Mouse (Mus musculus) kidney, embryonic 15.5 days (tissue): ENCODE data around the gene Tmem127. TPM values are rescaled to one million over a fixed set of nuclear protein-coding genes. Genes with fewer than 3 reads are reported as not detected.
"Not testable (repeated sequence)": the region's sequence is repeated elsewhere in the genome, so short reads cannot be mapped to it uniquely, and the experiment has no call there.

ENCODE experiments used
- ATAC-seq: fragments of 200-750 bp; cut with Nextera tagmentation; replicated peaks from 2 replicates; pipeline ENCODE4 v1.8.0; 2017; ENCODE audit warnings: moderate TSS enrichment; ENCODE audit not compliant: low FRiP score
- H3K27ac ChIP-seq: fragments of 300-500 bp; sonication (generic); 2 replicates; pipeline ENCODE4 v1.5.1; 2015; ENCODE audit warnings: mild to moderate bottlenecking, inconsistent platforms
- H3K27me3 ChIP-seq: fragments of 300-500 bp; sonication (generic); 2 replicates; pipeline ENCODE4 v1.6.1; 2015; ENCODE audit warnings: inconsistent platforms
- H3K36me3 ChIP-seq: fragments of 300-500 bp; sonication (generic); 2 replicates; pipeline ENCODE4 v1.6.1; 2015; ENCODE audit warnings: inconsistent platforms
- H3K4me1 ChIP-seq: fragments of 300-500 bp; sonication (generic); 2 replicates; pipeline ENCODE4 v1.6.1; 2015; ENCODE audit warnings: inconsistent platforms
- H3K4me2 ChIP-seq: fragments of 300-500 bp; sonication (generic); 2 replicates; pipeline ENCODE4 v1.6.1; 2015; ENCODE audit warnings: moderate library complexity, mild to moderate bottlenecking, inconsistent platforms
- H3K4me3 ChIP-seq: fragments of 300-500 bp; sonication (generic); replicated peaks from 2 replicates; pipeline ENCODE4 v1.5.1; 2015; ENCODE audit warnings: mild to moderate bottlenecking, inconsistent platforms
- H3K9ac ChIP-seq: fragments of 300-500 bp; sonication (generic); 2 replicates; pipeline ENCODE4 v1.6.1; 2015; ENCODE audit warnings: mild to moderate bottlenecking, inconsistent platforms
- H3K9me3 ChIP-seq: fragments of 300-500 bp; sonication (generic); replicated peaks from 2 replicates; pipeline ENCODE4 v1.6.1; 2016; ENCODE audit warnings: inconsistent platforms
- WGBS: fragments of 180-500 bp; shearing (Covaris S2); methylation state at CpG from one replicate; pipeline ENCODE4 v1.1.7; 2015; ENCODE audit warnings: mixed read lengths; 5-methylcytosine and 5-hydroxymethylcytosine counted together
- polyA plus RNA-seq: library from polyadenylated mRNA; unstranded; fragments of >200 nt; fragmentation: Nextera tagmentation; extraction: Ambion mirVana; gene quantifications from 2 replicates; pipeline ENCODE4 v1.2.1, GENCODE M21; 2015

The Tmem127 gene
- polyA plus RNA-seq, 1 experiment from 2014 or later: 29.3 TPM

DNA sequence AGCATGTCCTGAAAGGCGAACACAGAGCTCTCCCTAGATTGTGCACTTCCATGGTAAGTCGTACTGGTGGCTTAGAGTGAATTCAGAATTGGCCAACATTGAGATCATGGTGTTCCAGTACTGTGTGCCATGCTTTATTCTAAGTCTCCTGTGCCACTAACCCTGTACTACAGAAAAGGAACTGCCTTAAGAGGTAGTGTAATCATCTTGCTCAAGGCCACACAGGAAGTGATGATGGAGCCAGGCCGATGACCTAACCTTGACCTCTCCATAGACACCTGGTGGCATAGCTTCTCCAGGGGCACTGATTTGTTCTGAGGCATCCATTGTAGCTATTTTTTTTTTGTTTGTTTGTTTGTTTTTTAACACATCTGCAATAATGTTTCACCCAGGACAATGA, 54.2 kb downstream of the Tmem127 start:
- no peaks in the 10 kb centered on the region for H3K27me3 ChIP-seq
- 93% methylated on average over 3 of the region's 3 CpGs for WGBS
- no peak overlapping the region for H3K27ac ChIP-seq
- no peaks in the 10 kb centered on the region for H3K4me1 ChIP-seq
- no peak overlapping the region for H3K9ac ChIP-seq
- ATAC-seq: no peak
- H3K4me3 ChIP-seq: no peak overlapping the region
- H3K9me3 ChIP-seq: no peaks in the 10 kb centered on the region
- H3K4me2 ChIP-seq: no peak overlapping the region
- peaks cover 46% of the 10 kb centered on the region for H3K36me3 ChIP-seq

DNA sequence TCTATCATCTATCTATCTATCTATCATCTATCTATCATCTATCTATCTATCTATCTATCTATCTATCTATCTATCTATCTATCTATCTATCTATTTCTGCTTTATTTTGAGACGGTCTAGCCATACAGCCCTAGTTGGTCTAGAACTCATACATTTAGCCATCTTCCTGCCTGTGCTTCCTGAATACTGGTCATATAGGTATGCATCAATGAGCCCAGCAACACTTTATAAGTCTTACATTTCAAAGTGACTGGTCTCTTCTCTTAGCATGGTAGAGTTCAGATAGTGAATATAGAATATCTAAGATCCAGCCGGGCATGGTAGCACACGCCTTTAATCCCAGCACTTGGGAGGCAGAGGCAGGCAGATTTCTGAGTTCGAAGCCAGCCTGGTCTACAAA, 56.5 kb downstream of the Tmem127 start:
- not testable (repeated sequence) for H3K27me3 ChIP-seq, H3K9me3 ChIP-seq, H3K4me3 ChIP-seq, H3K4me1 ChIP-seq, H3K27ac ChIP-seq, H3K4me2 ChIP-seq, H3K9ac ChIP-seq, ATAC-seq
- 88% methylated on average over 4 of the region's 4 CpGs for WGBS
- peaks cover 23% of the 10 kb centered on the region for H3K36me3 ChIP-seq

DNA sequence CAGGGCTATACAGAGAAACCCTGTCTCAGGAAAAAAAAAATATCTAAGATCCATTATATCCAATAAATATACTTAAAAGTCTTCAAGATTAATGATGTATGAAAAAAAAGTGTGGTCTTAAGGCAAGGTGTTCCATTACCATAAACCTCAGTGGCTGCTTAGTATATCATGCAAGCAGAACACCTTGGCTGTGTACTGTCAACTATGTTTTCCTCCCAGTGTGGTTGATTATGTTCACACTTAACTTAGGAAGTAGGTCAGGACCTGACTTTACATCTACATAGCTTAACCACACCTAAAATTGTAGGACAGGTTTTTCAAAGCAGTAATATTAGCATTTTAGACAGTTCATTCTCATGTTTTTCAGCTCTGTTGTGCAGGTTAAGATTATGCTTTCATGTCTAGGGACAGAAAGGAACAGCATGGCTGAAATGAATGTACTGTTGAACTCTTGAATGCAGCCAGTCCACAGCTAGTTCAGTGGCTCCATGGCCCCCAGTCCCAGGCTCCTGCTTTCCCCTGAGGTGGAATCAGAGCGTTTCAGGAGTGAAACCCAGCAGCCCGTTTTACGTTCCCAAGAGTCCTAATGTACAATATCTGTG, 57.0 kb downstream of the Tmem127 start:
- no peak overlapping the region for H3K4me3 ChIP-seq
- no peaks in the 10 kb centered on the region for H3K27me3 ChIP-seq
- H3K4me2 ChIP-seq: no peak overlapping the region
- no peak overlapping the region for H3K9ac ChIP-seq
- H3K27ac ChIP-seq: no peak overlapping the region
- WGBS: 84% methylated on average over 3 of the region's 3 CpGs
- H3K4me1 ChIP-seq: no peaks in the 10 kb centered on the region
- peaks cover 18% of the 10 kb centered on the region for H3K36me3 ChIP-seq
- no peak for ATAC-seq
- H3K9me3 ChIP-seq: no peaks in the 10 kb centered on the region

DNA sequence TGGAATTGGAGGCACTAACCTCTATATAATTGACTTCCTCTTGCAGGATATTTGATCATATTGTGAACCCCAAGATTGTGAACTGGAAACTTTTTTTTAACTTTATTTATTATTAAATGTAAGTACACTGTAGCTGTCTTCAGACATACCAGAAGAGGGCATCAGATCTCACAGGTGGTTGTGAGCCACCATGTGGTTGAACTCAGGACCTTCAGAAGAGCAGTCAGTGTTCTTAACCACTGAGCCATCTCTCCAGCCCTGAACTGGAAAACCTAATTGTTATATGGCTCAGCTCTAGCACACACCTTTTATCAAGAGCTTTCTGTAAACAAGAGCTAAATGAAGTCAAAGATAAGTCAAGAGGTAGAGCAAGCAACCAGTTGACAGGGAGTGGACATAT, 58.4 kb downstream of the Tmem127 start:
- Histone ChIP-seq H3K27ac (no peak overlapping the region), H3K27me3 (no peaks in the 10 kb centered on the region), H3K4me3 (no peak overlapping the region), H3K9ac (no peak overlapping the region), H3K4me2 (no peak overlapping the region), H3K9me3 (no peaks in the 10 kb centered on the region), H3K4me1 (no peaks in the 10 kb centered on the region), H3K36me3 (0 out of 2 replicates have a peak, but pooled peaks cover 5% of the 10 kb centered on the region)
- no peak for ATAC-seq

DNA sequence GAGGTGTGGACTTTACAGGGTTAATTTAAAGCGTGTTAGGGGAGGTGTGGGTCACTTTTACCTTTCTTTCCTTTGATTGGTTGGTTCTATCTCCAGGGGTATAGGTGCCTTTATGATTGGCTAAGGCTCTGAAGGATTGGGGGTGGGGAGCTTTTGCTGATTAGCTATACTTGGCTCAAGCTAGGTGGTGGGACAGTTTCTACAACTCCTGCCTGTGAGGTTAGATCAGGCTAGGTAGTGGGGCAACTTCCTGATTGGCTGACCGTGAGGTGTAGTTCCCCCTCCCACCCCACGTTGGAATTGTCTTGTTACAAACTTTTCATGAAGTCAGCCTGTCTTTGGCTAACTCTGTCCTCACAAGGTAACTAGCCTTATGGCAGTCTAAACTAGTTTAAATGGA, 59.5 kb downstream of the Tmem127 start:
- H3K9me3 ChIP-seq: peaks cover 4% of the 10 kb centered on the region; the same call in 1 of the 2 replicates
- no peaks in the 10 kb centered on the region for H3K36me3 ChIP-seq
- no peak overlapping the region for H3K4me3 ChIP-seq
- no peak for ATAC-seq
- no peaks in the 10 kb centered on the region for H3K27me3 ChIP-seq
- 46% methylated on average over 3 of the region's 3 CpGs for WGBS
- no peak overlapping the region for H3K9ac ChIP-seq
- H3K4me2 ChIP-seq: no peak overlapping the region
- no peak overlapping the region for H3K27ac ChIP-seq
- no peaks in the 10 kb centered on the region for H3K4me1 ChIP-seq

DNA sequence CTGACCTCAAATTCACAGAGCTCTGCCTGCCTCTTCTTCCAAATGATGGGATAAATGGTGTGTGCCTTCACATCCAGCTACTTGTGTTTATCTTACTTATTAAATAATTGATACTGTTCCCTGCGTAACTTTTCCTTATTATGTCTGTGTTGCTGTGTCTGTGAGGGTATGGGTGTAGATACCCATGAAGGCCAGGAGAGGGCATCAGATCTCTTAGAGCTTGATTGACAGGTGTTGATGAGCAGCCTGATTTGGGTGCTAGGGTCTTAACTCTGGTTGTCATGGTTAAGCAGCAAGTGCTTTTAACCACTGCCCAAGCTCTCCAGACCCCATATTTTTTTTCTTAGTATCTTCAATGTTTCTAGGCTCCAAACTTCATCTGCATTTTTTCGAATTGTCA, 61.0 kb downstream of the Tmem127 start:
- 93% methylated on average over 2 of the region's 2 CpGs for WGBS
- no peak overlapping the region for H3K4me3 ChIP-seq

DNA sequence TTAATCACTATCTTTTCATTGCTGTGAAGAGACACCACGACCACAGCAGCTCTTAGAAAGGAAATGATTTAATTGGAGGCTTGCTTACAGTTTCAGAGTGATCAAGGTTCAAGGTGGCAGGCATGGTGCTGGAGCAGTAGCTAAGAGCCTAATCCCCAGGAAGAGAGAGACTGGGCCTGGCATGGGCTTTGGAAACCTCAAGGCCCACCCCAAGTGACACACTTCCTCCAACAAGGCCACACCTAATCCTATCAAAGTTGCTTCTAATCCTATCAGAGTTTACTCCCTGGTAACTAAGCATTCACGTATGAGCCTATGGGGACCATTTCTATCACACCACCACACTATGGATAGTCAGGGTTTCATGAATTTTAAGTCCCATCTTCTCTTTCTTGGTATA, 62.5 kb downstream of the Tmem127 start:
- Histone ChIP-seq H3K4me2 (no peak overlapping the region), H3K4me3 (no peak overlapping the region), H3K9me3 (peaks cover 4% of the 10 kb centered on the region; the same call in 1 of the 2 replicates), H3K4me1 (peaks cover 4% of the 10 kb centered on the region; the same call in 1 of the 2 replicates), H3K9ac (no peak overlapping the region), H3K36me3 (no peaks in the 10 kb centered on the region), H3K27ac (no peak overlapping the region), H3K27me3 (no peaks in the 10 kb centered on the region)
- no peak for ATAC-seq
- 40% methylated on average over 2 of the region's 2 CpGs for WGBS

More for the DNA sequence above, 61.0 kb downstream of the Tmem127 start:
- H3K9me3 ChIP-seq: peaks cover 4% of the 10 kb centered on the region; the same call in 1 of the 2 replicates
- H3K27me3 ChIP-seq: no peaks in the 10 kb centered on the region
- H3K36me3 ChIP-seq: no peaks in the 10 kb centered on the region
- H3K4me1 ChIP-seq: no peaks in the 10 kb centered on the region
- no peak for ATAC-seq
- H3K9ac ChIP-seq: no peak overlapping the region
- no peak overlapping the region for H3K27ac ChIP-seq
- no peak overlapping the region for H3K4me2 ChIP-seq

DNA sequence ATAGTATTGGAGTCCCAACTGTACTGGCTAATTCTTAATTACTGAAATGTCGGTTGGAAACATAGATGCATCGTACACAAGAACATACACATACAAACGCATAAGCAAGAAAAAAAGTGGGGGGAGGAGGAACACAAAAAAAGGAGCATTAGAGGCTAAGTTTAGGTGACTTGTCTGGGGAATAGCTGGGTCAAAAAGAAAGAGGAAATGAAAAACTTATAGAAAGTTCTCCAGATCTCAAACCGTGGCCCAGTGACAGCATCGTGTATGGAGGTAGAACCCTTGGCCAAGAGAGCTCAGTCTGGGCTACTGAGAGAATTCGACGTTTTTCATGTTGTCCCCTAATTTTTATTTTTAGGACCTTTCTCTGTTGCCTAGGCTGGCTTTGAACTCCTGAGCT, 63.0 kb downstream of the Tmem127 start:
- 87% methylated on average over 7 of the region's 7 CpGs for WGBS
- Histone ChIP-seq H3K9ac (no peak overlapping the region), H3K9me3 (peaks cover 4% of the 10 kb centered on the region; the same call in 1 of the 2 replicates), H3K36me3 (no peaks in the 10 kb centered on the region), H3K27ac (no peak overlapping the region), H3K4me2 (no peak overlapping the region), H3K4me1 (peaks cover 4% of the 10 kb centered on the region; the same call in 1 of the 2 replicates), H3K27me3 (no peaks in the 10 kb centered on the region), H3K4me3 (no peak overlapping the region)
- ATAC-seq: no peak

Other genes with a start within 250 kb of the Tmem127 start
- gene Ap4e1, start 239.2 kb upstream of the Tmem127 start, polyA plus RNA-seq: 11.7 and 12.1 TPM in 2 replicates
- 43.6 and 43.7 TPM in 2 replicates for gene Blvra, start 177.2 kb upstream of the Tmem127 start, polyA plus RNA-seq
- gene Ncaph, start 114.0 kb upstream of the Tmem127 start, polyA plus RNA-seq: 90.2 and 90.5 TPM in 2 replicates
- 22.5 and 25.0 TPM in 2 replicates for gene Itpripl1, start 104.5 kb upstream of the Tmem127 start, polyA plus RNA-seq
- 2.0 and 2.7 TPM in 2 replicates for gene 1810024B03Rik, start 39.6 kb upstream of the Tmem127 start, polyA plus RNA-seq
- 53.7 and 64.1 TPM in 2 replicates for gene Snrnp200, start 39.5 kb upstream of the Tmem127 start, polyA plus RNA-seq
- gene Ciao1, start 92 bp upstream of the Tmem127 start, polyA plus RNA-seq: 66.8 and 70.8 TPM in 2 replicates
- gene Stard7, start 22.3 kb downstream of the Tmem127 start, polyA plus RNA-seq: 76.7 and 78.0 TPM in 2 replicates
- gene Dusp2, start 88.3 kb downstream of the Tmem127 start, polyA plus RNA-seq: 8.8 and 9.0 TPM in 2 replicates
- not detected in 2 replicates for gene Astl, start 90.7 kb downstream of the Tmem127 start, polyA plus RNA-seq
- 4.4 and 5.1 TPM in 2 replicates for gene Adra2b, start 115.3 kb downstream of the Tmem127 start, polyA plus RNA-seq
- gene Gpat2, start 177.3 kb downstream of the Tmem127 start, polyA plus RNA-seq: 0.30 TPM in 2 replicates
- gene Fahd2a, start 196.7 kb downstream of the Tmem127 start, polyA plus RNA-seq: 26.7 and 34.9 TPM in 2 replicates